Mouse (Mus musculus): ENCODE data around the gene Eno3. TPM values are rescaled to one million over a fixed set of nuclear protein-coding genes. Genes with fewer than 3 reads are reported as not detected.
A peak's percentile ranks its signal among the peaks of the same experiment; 100 is the strongest.

The Eno3 gene
- polyA plus RNA-seq, 1 experiment = 15.6 TPM

DNA sequence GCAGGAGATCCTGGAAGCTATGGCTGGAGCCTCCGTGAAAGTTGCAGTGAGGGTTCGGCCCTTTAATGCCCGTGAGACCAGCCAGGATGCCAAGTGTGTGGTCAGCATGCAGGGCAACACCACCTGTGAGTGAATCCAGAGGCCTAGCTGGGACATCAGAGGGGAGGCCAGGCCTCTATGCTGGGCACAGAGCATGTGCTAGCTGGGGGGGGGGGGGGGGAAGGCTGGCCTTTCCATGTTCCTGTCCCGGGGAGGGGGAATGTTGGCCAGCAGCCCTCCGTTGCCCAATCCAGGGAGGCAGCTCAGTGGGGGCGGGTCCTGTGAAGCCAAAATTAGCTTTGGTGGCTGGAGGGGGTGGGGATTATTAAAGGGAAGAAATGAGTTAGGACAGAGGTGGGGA is 45.8 kb downstream of the Eno3 start:
- no peak for TF ChIP-seq POLR2A (IDR thresholded peaks at IDR 0.05; ENCODE audit: low read depth, low read length)
- TF ChIP-seq CTCF (IDR thresholded peaks at IDR 0.05; ENCODE audit: borderline replicate concordance, insufficient read depth, low read length) = no peak
- peak overlapping the region; percentile 81; the same call in 1 of the 2 replicates for H3K4me3 ChIP-seq (ENCODE audit: insufficient read depth, low read length)
- H3K27ac ChIP-seq (ENCODE audit: insufficient read depth, low read length) = no peak overlapping the region
- H3K4me1 ChIP-seq (ENCODE audit: control insufficient read depth, insufficient read depth, low read length) = no peaks in the 10 kb centered on the region

GRCm38 (mm10) chr11:70706127-70706526 is 49.1 kb downstream of the Eno3 start:
- Histone ChIP-seq H3K27ac (ENCODE audit: insufficient read depth, low read length) (no peak overlapping the region), H3K4me1 (ENCODE audit: control insufficient read depth, insufficient read depth, low read length) (no peaks in the 10 kb centered on the region), H3K4me3 (ENCODE audit: insufficient read depth, low read length) (no peak overlapping the region)
- TF ChIP-seq POLR2A (IDR thresholded peaks at IDR 0.05; ENCODE audit: low read depth, low read length) = no peak
- no peak for TF ChIP-seq CTCF (IDR thresholded peaks at IDR 0.05; ENCODE audit: borderline replicate concordance, insufficient read depth, low read length)

DNA sequence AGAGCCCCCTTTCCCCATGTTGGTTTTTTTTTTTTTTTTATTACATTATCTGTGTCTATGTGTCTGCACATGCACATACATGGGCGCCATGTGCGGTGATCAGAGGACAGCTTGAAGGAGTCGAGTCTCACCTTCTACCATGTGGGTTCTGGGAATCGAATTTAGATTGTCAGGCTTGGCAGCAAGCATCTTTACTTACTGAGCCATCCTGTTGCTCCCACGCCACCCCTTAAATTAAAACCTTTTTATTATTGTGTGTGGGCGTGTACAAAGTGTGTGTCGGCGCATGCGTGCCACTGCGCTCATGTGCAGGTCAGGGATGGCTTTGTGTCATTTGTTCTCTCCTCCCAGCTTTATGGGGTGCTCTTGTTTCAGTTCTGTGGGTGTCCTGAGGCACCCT is 54.0 kb downstream of the Eno3 start:
- H3K4me1 ChIP-seq (ENCODE audit: control insufficient read depth, insufficient read depth, low read length) = no peaks in the 10 kb centered on the region; the same call in 1 of the 2 replicates
- TF ChIP-seq CTCF (IDR thresholded peaks at IDR 0.05; ENCODE audit: borderline replicate concordance, insufficient read depth, low read length) (no peak), POLR2A (IDR thresholded peaks at IDR 0.05; ENCODE audit: low read depth, low read length) (no peak)
- no peak overlapping the region for H3K4me3 ChIP-seq (ENCODE audit: insufficient read depth, low read length)
- H3K27ac ChIP-seq (ENCODE audit: insufficient read depth, low read length) = no peak overlapping the region

Other genes starting within 250 kb of the Eno3 start
- gene Pelp1, start 247.2 kb upstream of the Eno3 start, polyA plus RNA-seq (2011; ENCODE audit: insufficient read length, low read depth, missing spikeins) = 24.3 and 27.5 TPM in 2 replicates
- gene Arrb2, start 224.6 kb upstream of the Eno3 start, polyA plus RNA-seq (2011; ENCODE audit: insufficient read length, low read depth, missing spikeins) = 9.1 and 10.1 TPM in 2 replicates
- 14.0 and 14.1 TPM in 2 replicates for gene Med11, start 205.3 kb upstream of the Eno3 start, polyA plus RNA-seq (2011; ENCODE audit: insufficient read length, low read depth, missing spikeins)
- gene Zmynd15, start 197.8 kb upstream of the Eno3 start, polyA plus RNA-seq (2011; ENCODE audit: insufficient read length, low read depth, missing spikeins) = 0.19 and 0.20 TPM in 2 replicates
- 4.1 and 6.0 TPM in 2 replicates for gene Cxcl16, start 197.2 kb upstream of the Eno3 start, polyA plus RNA-seq (2011; ENCODE audit: insufficient read length, low read depth, missing spikeins)
- gene Tm4sf5, start 152.0 kb upstream of the Eno3 start, polyA plus RNA-seq (2011; ENCODE audit: insufficient read length, low read depth, missing spikeins) = not detected in 2 replicates
- gene Vmo1, start 142.6 kb upstream of the Eno3 start, polyA plus RNA-seq (2011; ENCODE audit: insufficient read length, low read depth, missing spikeins) = 0.79 TPM in 1 of 2 replicates, not detected in the other
- gene Gltpd2, start 138.0 kb upstream of the Eno3 start, polyA plus RNA-seq (2011; ENCODE audit: insufficient read length, low read depth, missing spikeins) = not detected in 2 replicates
- gene Psmb6, start 131.8 kb upstream of the Eno3 start, polyA plus RNA-seq (2011; ENCODE audit: insufficient read length, low read depth, missing spikeins) = 162 and 177 TPM in 2 replicates
- not detected in 2 replicates for gene Gm40193, start 124.3 kb upstream of the Eno3 start, polyA plus RNA-seq (2011; ENCODE audit: insufficient read length, low read depth, missing spikeins)
- gene Pld2, start 117.1 kb upstream of the Eno3 start, polyA plus RNA-seq (2011; ENCODE audit: insufficient read length, low read depth, missing spikeins) = 19.7 and 23.3 TPM in 2 replicates
- gene Mink1, start 94.3 kb upstream of the Eno3 start, polyA plus RNA-seq (2011; ENCODE audit: insufficient read length, low read depth, missing spikeins) = 36.2 and 37.0 TPM in 2 replicates
- gene 4930544D05Rik, start 41.4 kb upstream of the Eno3 start, polyA plus RNA-seq (2011; ENCODE audit: insufficient read length, low read depth, missing spikeins) = not detected in 2 replicates
- not detected in 2 replicates for gene Chrne, start 38.0 kb upstream of the Eno3 start, polyA plus RNA-seq (2011; ENCODE audit: insufficient read length, low read depth, missing spikeins)
- not detected in 2 replicates for gene Gp1ba, start 18.1 kb upstream of the Eno3 start, polyA plus RNA-seq (2011; ENCODE audit: insufficient read length, low read depth, missing spikeins)
- 14.9 and 19.5 TPM in 2 replicates for gene Rnf167, start 10.0 kb upstream of the Eno3 start, polyA plus RNA-seq (2011; ENCODE audit: insufficient read length, low read depth, missing spikeins)
- 75.9 and 81.1 TPM in 2 replicates for gene Slc25a11, start 9.7 kb upstream of the Eno3 start, polyA plus RNA-seq (2011; ENCODE audit: insufficient read length, low read depth, missing spikeins)
- gene Pfn1, start 2.6 kb upstream of the Eno3 start, polyA plus RNA-seq (2011; ENCODE audit: insufficient read length, low read depth, missing spikeins) = 1,131 and 1,278 TPM in 2 replicates
- 91.1 and 106 TPM in 2 replicates for gene Spag7, start 12.2 kb downstream of the Eno3 start, polyA plus RNA-seq (2011; ENCODE audit: insufficient read length, low read depth, missing spikeins)
- gene Camta2, start 30.9 kb downstream of the Eno3 start, polyA plus RNA-seq (2011; ENCODE audit: insufficient read length, low read depth, missing spikeins) = 15.3 and 16.4 TPM in 2 replicates
- 1.2 and 2.4 TPM in 2 replicates for gene Inca1, start 43.0 kb downstream of the Eno3 start, polyA plus RNA-seq (2011; ENCODE audit: insufficient read length, low read depth, missing spikeins)
- 88.5 and 112 TPM in 2 replicates for gene Kif1c, start 43.3 kb downstream of the Eno3 start, polyA plus RNA-seq (2011; ENCODE audit: insufficient read length, low read depth, missing spikeins)
- gene Zfp3, start 107.0 kb downstream of the Eno3 start, polyA plus RNA-seq (2011; ENCODE audit: insufficient read length, low read depth, missing spikeins) = 1.5 and 2.5 TPM in 2 replicates
- not detected in 2 replicates for gene Scimp, start 155.4 kb downstream of the Eno3 start, polyA plus RNA-seq (2011; ENCODE audit: insufficient read length, low read depth, missing spikeins)
- 54.8 and 57.8 TPM in 2 replicates for gene Rabep1, start 187.6 kb downstream of the Eno3 start, polyA plus RNA-seq (2011; ENCODE audit: insufficient read length, low read depth, missing spikeins)